Mouse (Mus musculus) myocyte (in vitro differentiated cells): ENCODE results near the gene Ackr1.
"Not testable (repeated sequence)": the region's sequence is repeated elsewhere in the genome, so short reads cannot be mapped to it uniquely, and the experiment has no call there.

ENCODE experiments used
- CEBPB ChIP-seq: IDR thresholded peaks from 2 replicates; pipeline ENCODE4 v1.6.1; 2011; ENCODE audit warnings: mild to moderate bottlenecking, moderate library complexity; ENCODE audit not compliant: poor library complexity, insufficient read depth, severe bottlenecking
- MAX ChIP-seq: IDR thresholded peaks from one replicate; pipeline ENCODE4 v1.6.1; 2011; ENCODE audit warnings: low read depth, mild to moderate bottlenecking, control low read depth
- MYOD1 ChIP-seq, 3 experiments: IDR thresholded peaks; one replicate each; pipeline ENCODE4 v1.6.1; 2011; ENCODE audit warnings: control low read depth in 2 of 3, low read depth in 2 of 3, mild to moderate bottlenecking in 2 of 3, moderate library complexity in 1 of 3; ENCODE audit not compliant: insufficient read length in 2 of 3, control insufficient read depth in 1 of 3
- MYOG ChIP-seq, 3 experiments: IDR thresholded peaks; one replicate each; pipeline ENCODE4 v1.6.1; 2011; ENCODE audit warnings: control low read depth in 2 of 3, low read depth in 2 of 3, mild to moderate bottlenecking in 2 of 3; ENCODE audit not compliant: insufficient read length in 2 of 3, control insufficient read depth in 1 of 3, insufficient read depth in 1 of 3
- POLR2A ChIP-seq: IDR thresholded peaks from one replicate; pipeline ENCODE4 v1.6.1; 2011; ENCODE audit warnings: low read depth, mild to moderate bottlenecking, control low read depth, moderate library complexity; ENCODE audit not compliant: insufficient read length
- POLR2AphosphoS2 ChIP-seq: IDR thresholded peaks from one replicate; pipeline ENCODE4 v1.6.1; 2011; ENCODE audit warnings: low read depth, control low read depth; ENCODE audit not compliant: insufficient read length
- TCF12 ChIP-seq: IDR thresholded peaks from one replicate; pipeline ENCODE4 v1.6.1; 2011; ENCODE audit warnings: mild to moderate bottlenecking, control low read depth; ENCODE audit not compliant: poor library complexity, insufficient read depth, severe bottlenecking
- USF1 ChIP-seq: IDR thresholded peaks from one replicate; pipeline ENCODE4 v1.6.1; 2011; ENCODE audit warnings: low read depth, mild to moderate bottlenecking, control low read depth, moderate library complexity

DNA sequence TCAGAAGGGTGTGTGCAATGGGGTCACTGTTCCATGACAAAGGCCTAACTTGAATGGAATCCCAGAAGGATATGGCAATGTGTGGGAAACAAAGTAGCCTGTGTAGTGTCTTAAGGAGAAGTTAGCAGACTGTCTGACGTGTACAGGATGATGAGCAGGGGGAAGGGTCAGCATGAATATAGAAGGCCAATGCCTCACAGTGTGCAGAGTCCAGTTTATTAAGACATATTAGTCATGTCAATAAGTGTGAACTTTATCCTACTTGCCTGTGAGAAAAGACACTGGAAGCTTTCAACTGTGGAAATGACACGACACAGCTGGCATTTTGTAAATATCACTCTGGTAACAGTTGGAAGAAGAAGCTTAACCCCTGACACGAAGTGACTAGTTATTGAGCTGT lies 30.8 kb downstream of the Ackr1 start:
- not testable (repeated sequence) for TF ChIP-seq POLR2AphosphoS2; POLR2A; USF1; MAX; TCF12; CEBPB; MYOD1 (IDR thresholded peaks at IDR 0.05; ENCODE audit: control insufficient read depth in 1 of 3, insufficient read length in 2 of 3, low read depth in 2 of 3); MYOG (IDR thresholded peaks at IDR 0.05; ENCODE audit: control insufficient read depth in 1 of 3, insufficient read depth in 1 of 3, insufficient read length in 2 of 3, low read depth in 2 of 3)
